Mouse (Mus musculus) spleen, postnatal 10 days (tissue): ENCODE measurements around the gene Lsp1.

Experiments used
- DNase-seq, 2 experiments: peaks; one replicate each; pipeline ENCODE4 v3.0.0; 2021 to 2022; ENCODE audit warnings: low spot score in 2 of 2

The Lsp1 gene

GRCm38 (mm10) chr7:142538291-142538690 lies 77.7 kb downstream of the Lsp1 start:
- DNase-seq: no peak

- no peak for DNase-seq
Measured at GRCm38 (mm10) chr7:142538766-142539165, 78.2 kb downstream of the Lsp1 start.

GRCm38 (mm10) chr7:142539828-142540227 lies 79.2 kb downstream of the Lsp1 start:
- DNase-seq: no peak

GRCm38 (mm10) chr7:142542771-142543303 lies 82.2 kb downstream of the Lsp1 start:
- no peak for DNase-seq
